ENCODE assay signal across 11 mouse cellular contexts in genomic region chr7:121044251-121044650, GRCm38 (mm10). TPM values are rescaled to one million over a fixed set of nuclear protein-coding genes. Genes with fewer than 3 reads are reported as not detected.
"Had no signal": no experiment of that assay in that cellular context is flagged by ENCODE, and none has a peak within 500 bp of the region (broad histone marks: within the 10 kb centered on the region; RNA-seq: fewer than 3 reads in every experiment).

No protein-coding gene starts in this region.

- H3K27ac ChIP-seq: limb, embryonic 15.5 days; liver, embryonic 13.5 days; midbrain, embryonic 13.5 days; neural tube, embryonic 15.5 days had no signal

- H3K4me3 ChIP-seq: limb, embryonic 15.5 days; liver, embryonic 13.5 days; midbrain, embryonic 13.5 days; myocyte; neural tube, embryonic 15.5 days had no signal

- ATAC-seq: midbrain, embryonic 13.5 days had no signal

- H3K4me2 ChIP-seq: limb, embryonic 15.5 days; liver, embryonic 13.5 days; midbrain, embryonic 13.5 days; neural tube, embryonic 15.5 days had no signal

- H3K36me3 ChIP-seq: neural tube, embryonic 15.5 days had no signal

- H3K27me3 ChIP-seq: limb, embryonic 15.5 days; liver, embryonic 13.5 days; midbrain, embryonic 13.5 days; neural tube, embryonic 15.5 days had no signal

- H3K9me3 ChIP-seq: limb, embryonic 15.5 days; liver, embryonic 13.5 days; neural tube, embryonic 15.5 days had no signal

- H3K9ac ChIP-seq: limb, embryonic 15.5 days; liver, embryonic 13.5 days; midbrain, embryonic 13.5 days; neural tube, embryonic 15.5 days had no signal

- DNase-seq: layer of hippocampus, adult 9-11 months; layer of hippocampus, postnatal 36 days; liver, embryonic 13.5 days; lung, adult 18-20 months; right cerebral cortex, adult 18-20 months; right cerebral cortex, postnatal 25 days; thymus, postnatal 36 days had no signal

RNA-seq across cellular contexts. Expression of gene Otoa, which starts 37.2 kb away (rescaled TPM):
- polyA plus RNA-seq: liver, embryonic 13.5 days had no signal
